Mouse (Mus musculus): ENCODE results near the gene Ptpn21. TPM values are rescaled to one million over a fixed set of nuclear protein-coding genes. Genes with fewer than 3 reads are reported as not detected.

Ptpn21 gene
- polyA plus RNA-seq, 1 experiment from 2014 or later: 8.3 TPM

GRCm38 (mm10) chr12:98683171-98683570 is 54.0 kb downstream of the Ptpn21 start:
- no peak for ATAC-seq (replicated peaks; ENCODE audit: insufficient number of reproducible peaks, insufficient read depth, low FRiP score, low read depth)
- no peak overlapping the region for H3K9ac ChIP-seq
- H3K4me1 ChIP-seq (replicated peaks): peaks cover 9% of the 10 kb centered on the region
- H3K27ac ChIP-seq: peak overlapping the region; percentile 36
- H3K36me3 ChIP-seq: peaks cover 49% of the 10 kb centered on the region
- no peaks in the 10 kb centered on the region for H3K27me3 ChIP-seq
- 37% methylated on average over 11 of the region's 11 CpGs for WGBS
- peak overlapping the region; percentile 31 for H3K4me2 ChIP-seq
- H3K4me3 ChIP-seq: no peak overlapping the region
- H3K9me3 ChIP-seq (replicated peaks): no peaks in the 10 kb centered on the region

DNA sequence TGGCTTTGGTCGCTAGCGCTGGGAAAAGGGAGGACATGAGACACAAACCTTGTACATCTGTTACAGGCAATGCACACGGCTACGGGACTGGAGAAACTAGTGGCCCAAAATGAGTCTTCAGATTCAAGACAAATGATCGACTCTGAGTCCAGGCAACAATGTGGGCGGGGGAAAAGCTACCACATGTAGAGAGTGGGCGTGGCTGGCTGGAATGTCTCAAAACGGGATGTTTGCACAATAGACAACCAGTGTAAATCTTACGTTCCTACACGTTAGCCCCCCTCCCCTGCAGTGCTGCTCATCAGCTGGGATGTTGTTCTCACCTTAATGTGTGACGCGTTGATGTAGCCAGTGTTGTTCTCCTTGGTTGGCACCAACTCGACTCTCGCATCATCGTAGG is 55.0 kb downstream of the Ptpn21 start:
- Histone ChIP-seq H3K27me3 (no peaks in the 10 kb centered on the region), H3K4me1 (replicated peaks) (peaks cover 9% of the 10 kb centered on the region), H3K36me3 (peaks cover 46% of the 10 kb centered on the region), H3K9ac (no peak overlapping the region), H3K9me3 (replicated peaks) (no peaks in the 10 kb centered on the region), H3K4me2 (no peak overlapping the region), H3K27ac (no peak overlapping the region), H3K4me3 (no peak overlapping the region)
- no peak for ATAC-seq (replicated peaks; ENCODE audit: insufficient number of reproducible peaks, insufficient read depth, low FRiP score, low read depth)
- WGBS: 87% methylated on average over 15 of the region's 15 CpGs

GRCm38 (mm10) chr12:98679906-98680305 is 57.3 kb downstream of the Ptpn21 start:
- no peak overlapping the region for H3K4me2 ChIP-seq
- H3K36me3 ChIP-seq: peaks cover 40% of the 10 kb centered on the region

DNA sequence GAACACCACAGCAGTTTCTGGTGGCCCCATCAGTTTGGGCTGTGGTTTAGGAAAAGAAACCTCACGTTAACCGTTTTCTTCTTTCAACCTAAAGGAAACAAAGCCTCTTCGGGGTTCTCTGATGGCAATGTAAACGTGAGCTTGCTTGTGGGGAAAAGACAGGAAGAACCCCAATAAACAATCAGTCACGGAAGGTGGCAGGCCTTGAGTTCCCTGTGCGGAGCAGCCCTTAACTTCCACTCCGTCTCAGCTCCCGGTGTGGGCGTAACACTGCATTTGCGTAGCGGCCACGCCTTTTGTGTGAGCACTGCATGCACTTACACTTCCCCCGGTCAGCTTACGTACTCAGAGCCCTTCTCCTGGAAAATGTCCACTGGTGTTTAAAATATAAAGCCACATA is 59.9 kb downstream of the Ptpn21 start:
- Histone ChIP-seq H3K4me3 (no peak overlapping the region), H3K9ac (no peak overlapping the region), H3K9me3 (replicated peaks) (no peaks in the 10 kb centered on the region), H3K4me2 (no peak overlapping the region), H3K36me3 (peaks cover 35% of the 10 kb centered on the region), H3K27me3 (no peaks in the 10 kb centered on the region), H3K27ac (no peak overlapping the region), H3K4me1 (replicated peaks) (no peaks in the 10 kb centered on the region)
- 57% methylated on average over 14 of the region's 14 CpGs for WGBS
- no peak for ATAC-seq (replicated peaks; ENCODE audit: insufficient number of reproducible peaks, insufficient read depth, low FRiP score, low read depth)

More at GRCm38 (mm10) chr12:98679906-98680305, 57.3 kb downstream of the Ptpn21 start:
- Histone ChIP-seq H3K4me3 (no peak overlapping the region), H3K9me3 (replicated peaks) (no peaks in the 10 kb centered on the region), H3K27ac (no peak overlapping the region), H3K27me3 (no peaks in the 10 kb centered on the region), H3K4me1 (replicated peaks) (peaks cover 9% of the 10 kb centered on the region), H3K9ac (no peak overlapping the region)
- no peak for ATAC-seq (replicated peaks; ENCODE audit: insufficient number of reproducible peaks, insufficient read depth, low FRiP score, low read depth)
- 82% methylated on average over 15 of the region's 15 CpGs for WGBS

DNA sequence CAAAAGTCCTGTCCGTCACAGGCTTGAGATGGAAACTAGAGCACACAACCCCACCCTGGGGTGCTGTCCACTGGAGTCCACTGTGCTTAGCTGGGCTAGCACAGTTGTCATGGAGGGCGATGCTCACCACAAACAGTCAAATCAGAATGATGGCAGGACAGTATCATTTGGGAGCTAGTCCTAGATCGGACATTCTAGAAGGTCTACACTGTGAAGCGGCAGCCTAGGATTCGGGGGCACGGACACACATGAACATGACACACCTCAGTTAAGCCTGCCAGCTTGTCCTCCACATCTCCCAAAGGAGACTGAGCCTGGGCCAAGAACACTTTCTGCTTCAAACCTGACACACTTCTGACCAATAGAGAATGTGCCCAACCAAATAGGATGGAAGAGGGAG is 60.3 kb downstream of the Ptpn21 start:
- H3K4me3 ChIP-seq: no peak overlapping the region
- WGBS: 87% methylated on average over 6 of the region's 6 CpGs
- H3K9ac ChIP-seq: no peak overlapping the region
- peaks cover 30% of the 10 kb centered on the region; the same call in 1 of the 2 replicates for H3K36me3 ChIP-seq
- H3K27me3 ChIP-seq: no peaks in the 10 kb centered on the region
- H3K4me1 ChIP-seq (replicated peaks): no peaks in the 10 kb centered on the region
- H3K27ac ChIP-seq: no peak overlapping the region
- H3K4me2 ChIP-seq: no peak overlapping the region
- no peaks in the 10 kb centered on the region for H3K9me3 ChIP-seq (replicated peaks)
- ATAC-seq (replicated peaks; ENCODE audit: insufficient number of reproducible peaks, insufficient read depth, low FRiP score, low read depth): no peak

GRCm38 (mm10) chr12:98674627-98675143 is 62.5 kb downstream of the Ptpn21 start:
- H3K9ac ChIP-seq: no peak overlapping the region
- peaks cover 3% of the 10 kb centered on the region; the same call in 1 of the 2 replicates for H3K4me1 ChIP-seq (replicated peaks)
- peak overlapping the region; percentile 82 for H3K27ac ChIP-seq
- peaks cover 17% of the 10 kb centered on the region; the same call in 1 of the 2 replicates for H3K36me3 ChIP-seq
- H3K4me3 ChIP-seq: peak overlapping the region; percentile 42
- peak; percentile 93 for ATAC-seq (replicated peaks; ENCODE audit: insufficient number of reproducible peaks, insufficient read depth, low FRiP score, low read depth)
- H3K4me2 ChIP-seq: peak overlapping the region; percentile 65
- WGBS: 8% methylated on average over 9 of the region's 9 CpGs
- no peaks in the 10 kb centered on the region for H3K9me3 ChIP-seq (replicated peaks)
- no peaks in the 10 kb centered on the region for H3K27me3 ChIP-seq

- no peaks in the 10 kb centered on the region for H3K27me3 ChIP-seq
- WGBS: 65% methylated on average over 6 of the region's 6 CpGs
Observed at GRCm38 (mm10) chr12:98673879-98674278, 63.3 kb downstream of the Ptpn21 start.

GRCm38 (mm10) chr12:98670429-98670828 is 66.8 kb downstream of the Ptpn21 start:
- no peak overlapping the region for H3K4me2 ChIP-seq
- WGBS: 73% methylated on average over 4 of the region's 4 CpGs
- no peaks in the 10 kb centered on the region for H3K27me3 ChIP-seq
- no peak overlapping the region for H3K27ac ChIP-seq
- H3K4me1 ChIP-seq (replicated peaks): peaks cover 16% of the 10 kb centered on the region
- no peak overlapping the region for H3K9ac ChIP-seq
- H3K9me3 ChIP-seq (replicated peaks): no peaks in the 10 kb centered on the region
- no peak overlapping the region for H3K4me3 ChIP-seq
- H3K36me3 ChIP-seq: no peaks in the 10 kb centered on the region
- ATAC-seq (replicated peaks; ENCODE audit: insufficient number of reproducible peaks, insufficient read depth, low FRiP score, low read depth): no peak

More at GRCm38 (mm10) chr12:98673879-98674278, 63.3 kb downstream of the Ptpn21 start:
- H3K9ac ChIP-seq: no peak overlapping the region
- H3K27ac ChIP-seq: no peak overlapping the region
- no peak for ATAC-seq (replicated peaks; ENCODE audit: insufficient number of reproducible peaks, insufficient read depth, low FRiP score, low read depth)
- no peak overlapping the region for H3K4me3 ChIP-seq
- no peak overlapping the region for H3K4me2 ChIP-seq
- peaks cover 9% of the 10 kb centered on the region; the same call in 1 of the 2 replicates for H3K36me3 ChIP-seq
- peaks cover 7% of the 10 kb centered on the region for H3K4me1 ChIP-seq (replicated peaks)
- H3K9me3 ChIP-seq (replicated peaks): no peaks in the 10 kb centered on the region

GRCm38 (mm10) chr12:98669864-98670263 is 67.3 kb downstream of the Ptpn21 start:
- Histone ChIP-seq H3K27me3 (no peaks in the 10 kb centered on the region), H3K4me1 (replicated peaks) (peaks cover 16% of the 10 kb centered on the region), H3K9me3 (replicated peaks) (no peaks in the 10 kb centered on the region), H3K9ac (no peak overlapping the region), H3K4me2 (no peak overlapping the region), H3K36me3 (no peaks in the 10 kb centered on the region), H3K27ac (no peak overlapping the region), H3K4me3 (no peak overlapping the region)
- WGBS: 82% methylated on average over 5 of the region's 5 CpGs
- ATAC-seq (replicated peaks; ENCODE audit: insufficient number of reproducible peaks, insufficient read depth, low FRiP score, low read depth): no peak

- Histone ChIP-seq H3K27ac (peak overlapping the region; percentile 24), H3K9me3 (replicated peaks) (no peaks in the 10 kb centered on the region), H3K36me3 (0 out of 2 replicates have a peak, but pooled peaks cover 3% of the 10 kb centered on the region), H3K27me3 (no peaks in the 10 kb centered on the region), H3K4me2 (no peak overlapping the region), H3K4me1 (replicated peaks) (peaks cover 16% of the 10 kb centered on the region), H3K4me3 (no peak overlapping the region), H3K9ac (no peak overlapping the region)
- no peak for ATAC-seq (replicated peaks; ENCODE audit: insufficient number of reproducible peaks, insufficient read depth, low FRiP score, low read depth)
- 57% methylated on average over 10 of the region's 10 CpGs for WGBS
Observed at GRCm38 (mm10) chr12:98669086-98669485, 68.1 kb downstream of the Ptpn21 start.

GRCm38 (mm10) chr12:98668132-98668814 is 68.9 kb downstream of the Ptpn21 start:
- Histone ChIP-seq H3K4me3 (no peak overlapping the region), H3K9me3 (replicated peaks) (no peaks in the 10 kb centered on the region), H3K4me2 (peak overlapping the region; percentile 17), H3K27ac (peak overlapping the region; percentile 78), H3K4me1 (replicated peaks) (peaks cover 16% of the 10 kb centered on the region), H3K9ac (no peak overlapping the region), H3K27me3 (no peaks in the 10 kb centered on the region), H3K36me3 (0 out of 2 replicates have a peak, but pooled peaks cover 3% of the 10 kb centered on the region)
- WGBS: 28% methylated on average over 10 of the region's 10 CpGs
- peak; percentile 81 for ATAC-seq (replicated peaks; ENCODE audit: insufficient number of reproducible peaks, insufficient read depth, low FRiP score, low read depth)

GRCm38 (mm10) chr12:98662617-98663016 is 74.6 kb downstream of the Ptpn21 start:
- H3K9me3 ChIP-seq (replicated peaks): no peaks in the 10 kb centered on the region
- H3K36me3 ChIP-seq: peaks cover 5% of the 10 kb centered on the region; the same call in 1 of the 2 replicates
- ATAC-seq (replicated peaks; ENCODE audit: insufficient number of reproducible peaks, insufficient read depth, low FRiP score, low read depth): no peak
- no peak overlapping the region for H3K27ac ChIP-seq
- no peak overlapping the region for H3K9ac ChIP-seq
- WGBS: 90% methylated on average over 7 of the region's 7 CpGs
- no peak overlapping the region for H3K4me2 ChIP-seq
- H3K27me3 ChIP-seq: no peaks in the 10 kb centered on the region
- H3K4me3 ChIP-seq: no peak overlapping the region
- no peaks in the 10 kb centered on the region for H3K4me1 ChIP-seq (replicated peaks)

Measured in heart, embryonic 15.5 days (tissue).